Mouse (Mus musculus) intestine, embryonic 16.5 days (tissue): ENCODE data around the gene Gosr2. TPM values are rescaled to one million over a fixed set of nuclear protein-coding genes. Genes with fewer than 3 reads are reported as not detected.

Experiments
- ATAC-seq: fragments of 200-750 bp; cut with Nextera tagmentation; 2 replicates; pipeline ENCODE4 v1.8.0; 2017; ENCODE audit warnings: moderate TSS enrichment, moderate library complexity
- H3K27ac ChIP-seq: fragments of 300-500 bp; sonication (generic); 2 replicates; pipeline ENCODE4 v1.5.1; 2014; ENCODE audit warnings: mild to moderate bottlenecking, low read length
- H3K27me3 ChIP-seq: fragments of 300-500 bp; sonication (generic); replicated peaks from 2 replicates; pipeline ENCODE4 v1.6.1; 2014; ENCODE audit warnings: low read length, control low read depth, mixed read lengths; ENCODE audit not compliant: control insufficient read depth, insufficient read depth
- H3K36me3 ChIP-seq: fragments of 300-500 bp; sonication (generic); 2 replicates; pipeline ENCODE4 v1.6.1; 2014; ENCODE audit warnings: low read length, control low read depth; ENCODE audit not compliant: control insufficient read depth, insufficient read depth
- H3K4me1 ChIP-seq: fragments of 300-500 bp; sonication (generic); 2 replicates; pipeline ENCODE4 v1.6.1; 2014; ENCODE audit warnings: low read length, control low read depth, mixed read lengths; ENCODE audit not compliant: control insufficient read depth, insufficient read depth
- H3K4me2 ChIP-seq: fragments of 300-500 bp; sonication (generic); 2 replicates; pipeline ENCODE4 v1.6.1; 2014; ENCODE audit warnings: low read depth, low read length, control low read depth
- H3K4me3 ChIP-seq: fragments of 300-500 bp; sonication (generic); 2 replicates; pipeline ENCODE4 v1.5.1; 2014; ENCODE audit warnings: mild to moderate bottlenecking, low read length
- H3K9ac ChIP-seq: fragments of 300-500 bp; sonication (generic); 2 replicates; pipeline ENCODE4 v1.6.1; 2014; ENCODE audit warnings: low read depth, low read length
- H3K9me3 ChIP-seq: fragments of 300-500 bp; sonication (generic); 2 replicates; pipeline ENCODE4 v1.6.1; 2016; ENCODE audit warnings: low read length, control low read depth; ENCODE audit not compliant: control insufficient read depth
- WGBS: fragments of 180-500 bp; shearing (Covaris S2); extraction: QIAGEN DNeasy Blood & Tissue Kit; methylation state at CpG from one replicate; pipeline ENCODE4 v1.1.7; 2014; 5-methylcytosine and 5-hydroxymethylcytosine counted together
- polyA plus RNA-seq: library from polyadenylated mRNA; unstranded; fragments of >200 nt; fragmentation: Nextera tagmentation; extraction: Ambion mirVana; gene quantifications from 2 replicates; pipeline ENCODE4 v1.2.1, GENCODE M21; 2015

The Gosr2 gene
- 73.3 and 76.3 TPM in 2 replicates for polyA plus RNA-seq

DNA sequence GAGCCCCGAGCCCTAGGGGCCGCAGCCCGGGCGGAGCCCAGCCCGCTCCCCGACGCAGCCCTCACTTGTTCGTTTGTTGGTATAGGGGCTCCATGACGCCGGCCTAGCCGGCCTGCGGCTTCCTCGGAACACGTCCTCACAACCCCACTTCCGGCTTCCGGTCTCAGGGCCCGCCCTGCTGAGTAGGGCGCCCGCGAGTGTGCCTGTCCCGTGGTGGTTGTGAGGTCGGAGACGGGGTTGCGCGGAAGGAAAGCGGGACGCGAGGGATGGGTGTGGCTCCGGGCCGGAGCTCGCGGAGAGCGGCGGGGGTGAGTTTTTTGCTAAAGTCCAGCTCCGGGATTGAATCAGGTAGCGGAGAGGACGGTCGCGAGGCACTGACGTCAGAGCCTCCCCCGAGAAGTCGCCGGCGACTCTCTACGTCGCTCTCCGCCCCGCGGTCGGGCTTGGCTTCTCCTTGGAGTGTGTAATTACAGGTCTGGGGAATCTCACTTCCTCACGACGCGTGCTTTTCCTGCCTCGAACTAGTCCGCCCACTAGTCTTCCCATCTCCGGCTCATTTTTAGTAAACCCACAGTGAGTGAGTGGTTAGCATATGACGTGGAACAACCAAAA lies at the start of gene Gosr2:
Gosr2 (minus strand) TSS at position 334 of the 612 bp plus-strand sequence.
- peak within 1 kb of the TSS; percentile 98 for H3K27ac ChIP-seq
- peak; percentile 98 for ATAC-seq
- H3K4me1 ChIP-seq = peaks cover 8% of the 10 kb centered on the region; the same call in 1 of the 2 replicates
- no peaks in the 10 kb centered on the region for H3K9me3 ChIP-seq
- WGBS = under 1% methylated on average over 57 of the region's 57 CpGs
- H3K4me2 ChIP-seq = peak within 1 kb of the TSS; percentile 64
- no peaks in the 10 kb centered on the region for H3K36me3 ChIP-seq
- peak within 1 kb of the TSS; percentile 97 for H3K4me3 ChIP-seq
- no peaks in the 10 kb centered on the region for H3K27me3 ChIP-seq
- H3K9ac ChIP-seq = peak within 1 kb of the TSS; percentile 94

- Histone ChIP-seq H3K36me3 (no peaks in the 10 kb centered on the region), H3K4me1 (peaks cover 29% of the 10 kb centered on the region), H3K9me3 (no peaks in the 10 kb centered on the region), H3K4me2 (peak overlapping the region; percentile 15), H3K9ac (no peak overlapping the region), H3K27me3 (no peaks in the 10 kb centered on the region), H3K4me3 (no peak overlapping the region), H3K27ac (peak overlapping the region; percentile 40; the same call in 1 of the 2 replicates)
- peak; percentile 91 for ATAC-seq
- 51% methylated on average over 19 of the region's 19 CpGs for WGBS
Measured at GRCm38 (mm10) chr11:103735046-103735781, 37.5 kb upstream of the Gosr2 start.

DNA sequence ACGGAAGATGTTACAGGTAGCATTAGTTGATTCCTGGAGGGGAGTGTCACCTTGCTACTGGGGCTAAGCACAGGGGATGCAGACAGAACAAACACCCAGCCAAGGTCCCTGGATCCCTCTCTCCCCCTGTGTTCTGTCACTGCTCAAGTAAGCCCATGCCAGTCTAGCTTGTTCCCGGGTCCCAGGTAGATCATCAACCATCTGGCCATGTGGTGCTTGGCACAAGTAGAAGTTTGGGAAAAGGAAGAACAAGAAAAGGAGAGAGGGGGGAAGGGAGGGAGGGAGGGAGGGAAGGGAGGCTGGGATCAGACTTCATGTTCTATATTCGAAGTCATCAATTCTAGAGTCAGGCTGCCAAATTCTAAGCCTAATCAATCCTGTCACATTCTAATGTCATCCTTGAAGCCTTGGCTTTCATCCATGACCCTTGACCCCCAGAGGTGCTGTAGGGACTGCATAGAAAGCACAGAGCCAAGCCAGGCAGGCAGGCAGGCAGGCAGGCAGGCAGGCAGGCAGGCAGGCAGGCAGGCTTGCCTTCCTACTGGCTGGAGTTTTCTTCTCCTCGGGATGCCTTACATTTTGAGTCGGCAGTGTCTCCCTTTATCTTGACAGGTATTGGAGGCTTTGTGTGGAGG lies 36.8 kb upstream of the Gosr2 start:
- Histone ChIP-seq H3K36me3 (no peaks in the 10 kb centered on the region), H3K9ac (no peak overlapping the region), H3K27ac (no peak overlapping the region), H3K4me3 (no peak overlapping the region), H3K4me1 (peaks cover 29% of the 10 kb centered on the region), H3K27me3 (no peaks in the 10 kb centered on the region), H3K9me3 (no peaks in the 10 kb centered on the region), H3K4me2 (peak overlapping the region; percentile 15)
- 55% methylated on average over 5 of the region's 5 CpGs for WGBS
- no peak for ATAC-seq

DNA sequence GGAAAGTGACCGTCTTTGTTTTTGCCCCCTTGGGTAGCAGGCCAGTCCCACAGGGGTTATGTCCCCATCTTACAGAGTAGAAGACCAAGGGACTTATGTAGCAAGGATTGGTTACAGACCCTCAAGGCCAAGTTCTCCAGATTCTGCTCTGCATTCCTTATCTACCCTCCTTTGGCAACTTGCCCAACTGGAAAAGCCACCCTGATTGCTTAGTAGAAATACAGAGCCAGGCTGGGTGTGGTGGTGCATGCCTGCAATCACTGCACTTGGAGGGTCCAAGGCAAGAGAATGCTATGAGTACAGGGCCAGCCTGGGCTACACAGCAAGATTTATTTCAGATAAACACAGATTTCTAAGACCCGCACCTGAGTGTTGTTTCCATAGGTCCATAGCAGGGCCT lies 36.3 kb upstream of the Gosr2 start:
- Histone ChIP-seq H3K4me3 (no peak overlapping the region), H3K9ac (no peak overlapping the region), H3K36me3 (no peaks in the 10 kb centered on the region), H3K4me2 (no peak overlapping the region), H3K9me3 (no peaks in the 10 kb centered on the region), H3K27ac (no peak overlapping the region), H3K27me3 (no peaks in the 10 kb centered on the region), H3K4me1 (peaks cover 29% of the 10 kb centered on the region)
- ATAC-seq = peak; percentile 18; the same call in 1 of the 2 replicates
- 87% methylated on average over 2 of the region's 2 CpGs for WGBS

- no peaks in the 10 kb centered on the region for H3K27me3 ChIP-seq
- WGBS = 79% methylated on average over 4 of the region's 4 CpGs
- peaks cover 29% of the 10 kb centered on the region for H3K4me1 ChIP-seq
- H3K27ac ChIP-seq = no peak overlapping the region
- no peaks in the 10 kb centered on the region for H3K9me3 ChIP-seq
- no peak overlapping the region for H3K9ac ChIP-seq
- ATAC-seq = no peak
- no peaks in the 10 kb centered on the region for H3K36me3 ChIP-seq
- H3K4me2 ChIP-seq = no peak overlapping the region
- no peak overlapping the region for H3K4me3 ChIP-seq
Measured at GRCm38 (mm10) chr11:103733069-103733468, 35.4 kb upstream of the Gosr2 start.

DNA sequence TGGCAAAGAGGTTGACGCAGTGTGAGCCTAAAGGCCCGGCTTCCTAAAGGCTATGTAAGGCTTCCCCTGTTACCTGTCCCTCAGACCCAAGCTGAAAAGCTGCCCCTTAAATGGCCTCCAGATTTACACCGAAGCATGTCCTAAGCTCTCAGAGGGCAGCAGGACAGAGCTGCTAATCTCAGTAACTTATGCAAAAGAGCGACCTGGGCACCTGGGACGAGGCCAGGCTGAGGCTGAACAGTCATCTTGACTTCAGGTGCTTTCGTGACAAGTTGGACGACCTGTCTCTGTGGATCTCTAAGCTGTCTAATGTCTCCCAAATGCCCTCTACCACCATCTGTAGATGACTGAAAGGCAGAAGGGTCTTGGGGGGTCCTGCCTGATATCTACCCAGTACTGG lies 34.6 kb upstream of the Gosr2 start:
- ATAC-seq = no peak
- no peaks in the 10 kb centered on the region for H3K9me3 ChIP-seq
- H3K27ac ChIP-seq = no peak overlapping the region
- no peak overlapping the region for H3K4me2 ChIP-seq
- H3K4me1 ChIP-seq = peaks cover 29% of the 10 kb centered on the region
- H3K9ac ChIP-seq = no peak overlapping the region
- no peaks in the 10 kb centered on the region for H3K27me3 ChIP-seq
- H3K4me3 ChIP-seq = no peak overlapping the region
- no peaks in the 10 kb centered on the region for H3K36me3 ChIP-seq
- 85% methylated on average over 7 of the region's 7 CpGs for WGBS

DNA sequence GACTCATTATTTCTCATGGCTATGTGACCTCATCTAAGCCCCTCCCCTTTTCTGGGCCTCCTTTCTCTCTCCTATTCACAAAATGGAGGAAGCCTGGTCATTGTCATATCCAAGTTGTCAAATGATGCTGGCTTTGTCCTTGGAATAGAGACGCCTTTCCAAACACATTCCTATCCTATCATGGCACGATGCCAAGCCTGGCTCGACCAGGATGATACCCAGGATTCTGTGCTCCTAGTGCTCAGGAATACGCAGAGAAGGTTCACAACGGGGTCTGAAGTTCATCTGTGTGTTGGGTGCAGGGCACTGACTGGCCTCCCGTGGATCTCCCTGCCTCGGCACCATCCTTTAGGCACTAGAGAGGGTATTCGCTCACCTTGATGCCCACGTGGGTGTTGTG lies 33.9 kb upstream of the Gosr2 start:
- H3K27me3 ChIP-seq = no peaks in the 10 kb centered on the region
- no peak overlapping the region for H3K4me3 ChIP-seq
- no peak overlapping the region for H3K27ac ChIP-seq
- 65% methylated on average over 9 of the region's 9 CpGs for WGBS
- no peaks in the 10 kb centered on the region for H3K9me3 ChIP-seq
- H3K4me2 ChIP-seq = no peak overlapping the region
- no peaks in the 10 kb centered on the region for H3K36me3 ChIP-seq
- no peak for ATAC-seq
- 0 out of 2 replicates have a peak overlapping the region, but pooled peaks have one; percentile 5 for H3K9ac ChIP-seq
- H3K4me1 ChIP-seq = peaks cover 29% of the 10 kb centered on the region

DNA sequence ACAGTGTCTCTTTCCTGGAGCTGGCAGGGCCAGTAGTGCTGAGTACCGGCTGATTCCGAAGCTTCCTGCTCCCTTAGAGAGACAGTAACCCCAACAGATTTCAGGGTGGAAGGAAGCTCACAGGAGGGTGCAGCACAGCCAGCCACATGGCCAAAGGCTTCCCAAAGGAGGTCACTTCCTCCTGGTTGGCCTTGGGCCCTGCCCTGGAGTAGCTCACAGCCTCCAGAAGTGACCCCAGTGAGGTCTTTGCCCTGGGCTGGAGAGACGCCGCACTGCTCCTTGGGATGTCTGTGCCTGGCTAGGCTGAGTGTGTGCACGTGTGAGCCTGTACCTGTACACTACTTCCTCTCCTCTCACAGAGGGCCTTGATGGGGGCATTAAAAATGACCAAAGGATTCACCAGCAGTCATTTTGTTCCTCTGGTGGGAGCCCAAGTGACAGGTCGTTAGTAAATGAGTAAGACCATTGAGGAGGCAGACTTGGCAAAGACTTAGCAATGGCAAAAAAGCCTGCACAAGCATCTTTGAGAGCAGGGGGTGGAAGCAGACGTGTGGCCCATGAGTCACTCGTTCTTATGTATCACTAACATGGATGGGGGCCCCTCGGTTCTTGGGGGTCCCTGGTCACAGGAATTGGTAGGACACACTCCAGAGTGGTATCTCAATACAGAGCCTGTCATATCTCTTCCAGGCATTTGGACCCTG lies 31.7 kb upstream of the Gosr2 start:
- H3K4me2 ChIP-seq = no peak overlapping the region
- H3K36me3 ChIP-seq = no peaks in the 10 kb centered on the region
- no peak overlapping the region for H3K27ac ChIP-seq
- no peak overlapping the region for H3K9ac ChIP-seq
- H3K4me3 ChIP-seq = no peak overlapping the region
- H3K9me3 ChIP-seq = no peaks in the 10 kb centered on the region
- no peaks in the 10 kb centered on the region for H3K27me3 ChIP-seq
- no peak for ATAC-seq
- WGBS = 73% methylated on average over 9 of the region's 9 CpGs
- H3K4me1 ChIP-seq = peaks cover 18% of the 10 kb centered on the region

- Histone ChIP-seq H3K4me2 (no peak overlapping the region), H3K27me3 (no peaks in the 10 kb centered on the region), H3K9ac (no peak overlapping the region), H3K27ac (no peak overlapping the region), H3K4me3 (no peak overlapping the region), H3K4me1 (peaks cover 11% of the 10 kb centered on the region), H3K36me3 (no peaks in the 10 kb centered on the region), H3K9me3 (no peaks in the 10 kb centered on the region)
- no peak for ATAC-seq
- WGBS = 78% methylated on average over 11 of the region's 11 CpGs
Measured at GRCm38 (mm10) chr11:103724331-103724771, 26.7 kb upstream of the Gosr2 start.
